Mouse (Mus musculus) bone marrow, adult 2 months (tissue): ENCODE results near the gene Ankrd12. TPM values are rescaled to one million over a fixed set of nuclear protein-coding genes. Genes with fewer than 3 reads are reported as not detected.
A peak's percentile ranks its signal among the peaks of the same experiment; 100 is the strongest.

ENCODE experiments used
- H3K27ac ChIP-seq: fragments of 200-500 bp; 2 replicates; pipeline ENCODE4 v1.5.1; 2012; ENCODE audit warnings: low read depth, mild to moderate bottlenecking, control low read depth, inconsistent platforms, low read length; ENCODE audit not compliant: control insufficient read depth, poor library complexity, insufficient read depth
- H3K4me1 ChIP-seq: fragments of 200-500 bp; 2 replicates; pipeline ENCODE4 v1.6.1; 2011; ENCODE audit warnings: low read length; ENCODE audit not compliant: control insufficient read depth, insufficient read depth
- H3K4me3 ChIP-seq: fragments of 200-500 bp; replicated peaks from 2 replicates; pipeline ENCODE3; 2011; ENCODE audit warnings: mild to moderate bottlenecking, low read depth, low read length, control low read depth; ENCODE audit not compliant: control insufficient read depth
- CTCF ChIP-seq: fragments of 200-500 bp; IDR thresholded peaks from 2 replicates; pipeline ENCODE4 v1.5.1; 2011; ENCODE audit warnings: low read length, control low read depth; ENCODE audit not compliant: control insufficient read depth, insufficient read depth
- POLR2A ChIP-seq: fragments of 200-500 bp; IDR thresholded peaks from 2 replicates; pipeline ENCODE4 v1.6.1; 2011; ENCODE audit warnings: low read depth, mild to moderate bottlenecking, control low read depth, low read length, borderline replicate concordance; ENCODE audit not compliant: control insufficient read depth
- WGBS: fragments of 180-500 bp; shearing (Covaris S2); methylation state at CpG from one replicate; pipeline ENCODE4 v1.1.7; 2018; 5-methylcytosine and 5-hydroxymethylcytosine counted together
- polyA plus RNA-seq: library from polyadenylated mRNA; stranded (reverse); fragments of >200 nt; gene quantifications from 2 replicates; pipeline ENCODE4 v1.2.4, GENCODE M21; 2011; ENCODE audit warnings: low replicate concordance; ENCODE audit not compliant: missing spikeins, insufficient read depth, insufficient read length

Ankrd12 gene
- polyA plus RNA-seq, 1 experiment: 27.4 TPM

- no peak overlapping the region for H3K27ac ChIP-seq
- 51% methylated on average over 14 of the region's 14 CpGs for WGBS
- H3K4me3 ChIP-seq: no peak overlapping the region
- H3K4me1 ChIP-seq: no peaks in the 10 kb centered on the region; the same call in 1 of the 2 replicates
- no peak for TF ChIP-seq CTCF
- no peak for TF ChIP-seq POLR2A
Measured at GRCm38 (mm10) chr17:65956993-65957781, 119.7 kb downstream of the Ankrd12 start.

GRCm38 (mm10) chr17:65956140-65956539 lies 120.7 kb downstream of the Ankrd12 start:
- WGBS: 83% methylated on average over 3 of the region's 3 CpGs
- no peaks in the 10 kb centered on the region; the same call in 1 of the 2 replicates for H3K4me1 ChIP-seq
- TF ChIP-seq CTCF: no peak
- no peak for TF ChIP-seq POLR2A
- no peak overlapping the region for H3K4me3 ChIP-seq
- no peak overlapping the region for H3K27ac ChIP-seq

- no peaks in the 10 kb centered on the region; the same call in 1 of the 2 replicates for H3K4me1 ChIP-seq
- WGBS: 64% methylated on average over 4 of the region's 4 CpGs
- no peak for TF ChIP-seq POLR2A
- no peak for TF ChIP-seq CTCF
- H3K4me3 ChIP-seq: no peak overlapping the region
- no peak overlapping the region for H3K27ac ChIP-seq
Measured at GRCm38 (mm10) chr17:65953959-65954358, 122.9 kb downstream of the Ankrd12 start.

- H3K27ac ChIP-seq: no peak overlapping the region
- 69% methylated on average over 5 of the region's 5 CpGs for WGBS
- TF ChIP-seq POLR2A (no peak), CTCF (no peak)
- no peaks in the 10 kb centered on the region; the same call in 1 of the 2 replicates for H3K4me1 ChIP-seq
- no peak overlapping the region for H3K4me3 ChIP-seq
Measured at GRCm38 (mm10) chr17:65952083-65952482, 124.8 kb downstream of the Ankrd12 start.

GRCm38 (mm10) chr17:65950622-65951404 lies 126.1 kb downstream of the Ankrd12 start, which contains the start of gene Twsg1:
TSS of gene Twsg1 (minus strand) at chr17:65951226.
- Histone ChIP-seq H3K27ac (peak within 1 kb of the TSS; percentile 71; the same call in 1 of the 2 replicates), H3K4me3 (peak within 1 kb of the TSS; percentile 58), H3K4me1 (no peaks in the 10 kb centered on the region; the same call in 1 of the 2 replicates)
- under 1% methylated on average over 87 of the region's 87 CpGs for WGBS
- TF ChIP-seq POLR2A (peak; percentile 51; the same call in 1 of the 2 replicates), CTCF (peak; percentile 80)

- no peaks in the 10 kb centered on the region; the same call in 1 of the 2 replicates for H3K4me1 ChIP-seq
- TF ChIP-seq POLR2A (no peak), CTCF (no peak)
- H3K27ac ChIP-seq: no peak overlapping the region
- peak overlapping the region; percentile 58 for H3K4me3 ChIP-seq
- WGBS: 34% methylated on average over 7 of the region's 7 CpGs
Measured at GRCm38 (mm10) chr17:65950183-65950582, 126.7 kb downstream of the Ankrd12 start.

- no peaks in the 10 kb centered on the region; the same call in 1 of the 2 replicates for H3K4me1 ChIP-seq
- TF ChIP-seq CTCF: no peak
- no peak for TF ChIP-seq POLR2A
- 77% methylated on average over 8 of the region's 8 CpGs for WGBS
- no peak overlapping the region for H3K27ac ChIP-seq
- H3K4me3 ChIP-seq: no peak overlapping the region
Measured at GRCm38 (mm10) chr17:65947307-65947706, 129.6 kb downstream of the Ankrd12 start.

GRCm38 (mm10) chr17:65945420-65945819 lies 131.5 kb downstream of the Ankrd12 start:
- Histone ChIP-seq H3K27ac (no peak overlapping the region), H3K4me3 (no peak overlapping the region), H3K4me1 (no peaks in the 10 kb centered on the region; the same call in 1 of the 2 replicates)
- no peak for TF ChIP-seq CTCF
- TF ChIP-seq POLR2A: no peak
- 68% methylated on average over 2 of the region's 2 CpGs for WGBS
